Mouse (Mus musculus) heart, embryonic 12.5 days (tissue): ENCODE measurements at regions not wholly inside any gene's neighbourhood (a gene's known extent, or its start where the extent isn't known, plus 50 kb on each side); places are given as distances from the start of the nearest gene placed in this dataset.

ENCODE experiments used
- ATAC-seq: fragments of 200-750 bp; cut with Nextera tagmentation; 2 replicates; pipeline ENCODE4 v1.8.0; 2017; ENCODE audit warnings: moderate TSS enrichment, moderate library complexity; ENCODE audit not compliant: insufficient number of reproducible peaks, low FRiP score
- H3K27ac ChIP-seq: fragments of 300-500 bp; sonication (generic); 2 replicates; pipeline ENCODE4 v1.5.1; 2016; ENCODE audit warnings: mild to moderate bottlenecking, moderate library complexity; ENCODE audit not compliant: poor library complexity, severe bottlenecking
- H3K27me3 ChIP-seq: fragments of 300-500 bp; sonication (generic); replicated peaks from 2 replicates; pipeline ENCODE4 v1.6.1; 2016; ENCODE audit warnings: mild to moderate bottlenecking, moderate library complexity
- H3K36me3 ChIP-seq: fragments of 300-500 bp; sonication (generic); 2 replicates; pipeline ENCODE4 v1.6.1; 2016; ENCODE audit warnings: mild to moderate bottlenecking, moderate library complexity
- H3K4me1 ChIP-seq: fragments of 300-500 bp; sonication (generic); replicated peaks from 2 replicates; pipeline ENCODE4 v1.6.1; 2016; ENCODE audit warnings: mild to moderate bottlenecking
- H3K4me2 ChIP-seq: fragments of 300-500 bp; sonication (generic); 2 replicates; pipeline ENCODE4 v1.6.1; 2016; ENCODE audit warnings: mild to moderate bottlenecking, moderate library complexity
- H3K4me3 ChIP-seq: fragments of 300-500 bp; sonication (generic); 2 replicates; pipeline ENCODE4 v1.5.1; 2016; ENCODE audit warnings: mild to moderate bottlenecking
- H3K9ac ChIP-seq: fragments of 300-500 bp; sonication (generic); 2 replicates; pipeline ENCODE4 v1.6.1; 2016; ENCODE audit warnings: mild to moderate bottlenecking, moderate library complexity
- H3K9me3 ChIP-seq: fragments of 300-500 bp; sonication (generic); replicated peaks from 2 replicates; pipeline ENCODE4 v1.6.1; 2016; ENCODE audit warnings: mild to moderate bottlenecking, moderate library complexity
- WGBS: fragments of 180-500 bp; shearing (Covaris S2); methylation state at CpG from one replicate; pipeline ENCODE4 v1.1.7; 2016; 5-methylcytosine and 5-hydroxymethylcytosine counted together

DNA sequence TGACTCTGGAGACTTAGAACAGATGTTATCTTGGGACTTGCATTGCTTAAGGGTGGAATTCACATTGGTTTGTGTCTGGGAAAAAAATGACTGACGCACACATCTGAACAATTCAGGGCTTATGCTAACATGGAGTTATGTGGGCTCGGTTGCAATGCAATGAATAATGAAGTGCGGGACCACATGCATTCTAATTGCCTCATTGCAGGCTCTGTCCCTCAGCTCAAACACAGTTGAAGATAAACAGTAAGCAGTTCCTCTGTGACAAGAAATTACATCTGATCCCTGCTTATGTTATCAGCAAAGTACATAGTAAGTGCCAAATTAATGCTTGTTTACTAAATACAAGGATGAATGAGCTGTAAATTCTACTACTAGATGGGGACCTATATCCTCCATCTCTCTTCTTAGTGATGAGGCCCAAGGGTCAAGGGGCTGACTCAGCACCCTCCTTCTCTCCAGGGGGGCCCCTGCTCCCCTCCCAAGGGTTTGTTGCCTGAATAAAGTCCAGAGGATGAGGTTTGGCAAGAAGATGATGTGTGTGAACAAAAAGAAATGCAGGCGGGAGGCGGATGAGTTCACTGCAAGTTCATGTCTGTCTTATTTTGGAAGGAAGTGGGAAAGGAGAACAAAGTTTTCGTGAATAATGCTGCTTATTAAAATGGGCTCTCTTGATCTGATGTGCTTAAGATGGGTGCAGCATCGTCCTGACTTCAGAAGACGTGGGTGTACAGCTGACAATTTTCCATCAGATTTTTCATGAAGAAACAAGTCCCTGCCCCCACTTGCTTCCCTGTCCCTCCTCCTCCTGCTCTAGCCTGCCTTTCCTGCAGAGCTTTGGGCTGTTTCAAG is 533.1 kb downstream of the Shisa9 start:
- no peaks in the 10 kb centered on the region for H3K9me3 ChIP-seq
- H3K4me3 ChIP-seq: no peak overlapping the region
- ATAC-seq: no peak
- 76% methylated on average over 8 of the region's 8 CpGs for WGBS
- no peaks in the 10 kb centered on the region for H3K36me3 ChIP-seq
- no peaks in the 10 kb centered on the region for H3K4me1 ChIP-seq
- no peaks in the 10 kb centered on the region for H3K27me3 ChIP-seq
- no peak overlapping the region for H3K9ac ChIP-seq
- H3K4me2 ChIP-seq: no peak overlapping the region
- no peak overlapping the region for H3K27ac ChIP-seq

DNA sequence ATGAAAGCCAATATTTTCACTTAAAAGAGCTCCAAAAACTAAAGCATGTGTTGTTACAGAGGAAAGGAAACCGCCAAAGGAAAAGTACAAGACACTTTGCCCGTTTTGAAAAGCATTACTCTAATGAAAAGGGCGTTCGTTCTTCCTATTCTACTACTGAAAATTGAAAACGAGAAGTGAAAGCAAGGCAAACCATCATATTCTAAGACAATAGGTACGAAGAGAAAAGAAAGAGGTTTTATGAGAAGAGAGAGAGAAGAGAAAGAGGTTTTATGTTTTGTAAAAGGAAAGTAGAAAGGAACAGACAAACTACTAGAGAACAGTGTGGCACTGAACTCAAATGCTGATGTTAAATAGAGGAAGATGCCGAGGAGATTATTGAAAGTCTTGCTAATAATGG is 534.4 kb downstream of the Shisa9 start:
- Histone ChIP-seq H3K27me3 (no peaks in the 10 kb centered on the region), H3K36me3 (no peaks in the 10 kb centered on the region), H3K9me3 (no peaks in the 10 kb centered on the region), H3K4me1 (no peaks in the 10 kb centered on the region), H3K27ac (no peak overlapping the region), H3K4me2 (no peak overlapping the region), H3K4me3 (no peak overlapping the region), H3K9ac (no peak overlapping the region)
- WGBS: 76% methylated on average over 7 of the region's 7 CpGs
- no peak for ATAC-seq

DNA sequence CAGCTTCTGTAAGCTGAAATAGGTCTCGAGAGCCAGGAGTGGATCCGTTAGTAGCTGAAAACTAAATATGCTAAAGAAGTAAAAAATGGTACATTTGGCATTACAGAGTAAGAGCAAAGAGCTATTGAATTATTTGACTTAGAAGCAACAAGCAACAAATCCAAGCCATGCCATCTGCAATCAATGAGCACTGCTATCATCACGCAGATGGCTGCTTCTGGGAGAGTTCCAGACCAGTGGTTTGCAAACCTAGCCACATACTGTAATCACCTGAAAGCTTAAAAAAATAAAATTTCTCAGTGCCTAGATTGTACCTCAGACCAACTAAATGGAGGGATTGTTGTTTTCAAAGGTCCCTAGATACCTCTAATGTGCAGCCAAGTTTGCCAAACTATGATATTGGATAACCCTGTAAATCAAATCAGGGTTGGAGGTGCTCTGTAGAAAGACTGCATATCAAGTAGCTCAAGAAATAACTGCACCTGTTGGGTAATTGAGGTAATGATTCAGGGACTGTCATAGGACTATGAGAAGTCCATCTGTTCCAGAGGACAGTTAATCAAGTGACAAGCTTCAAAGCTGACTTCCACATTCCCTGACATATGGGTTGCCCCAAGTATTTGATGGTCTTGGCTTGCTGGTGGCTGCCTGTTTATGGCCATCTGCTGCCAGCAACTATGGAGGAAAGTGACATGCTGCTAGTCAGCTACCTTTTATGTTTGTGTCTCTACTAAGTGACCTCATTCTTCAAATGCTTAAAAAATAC is 538.0 kb downstream of the Shisa9 start:
- H3K36me3 ChIP-seq: no peaks in the 10 kb centered on the region
- H3K27me3 ChIP-seq: no peaks in the 10 kb centered on the region
- no peaks in the 10 kb centered on the region for H3K9me3 ChIP-seq
- no peaks in the 10 kb centered on the region for H3K4me1 ChIP-seq
- no peak overlapping the region for H3K4me3 ChIP-seq
- ATAC-seq: no peak
- no peak overlapping the region for H3K4me2 ChIP-seq
- no peak overlapping the region for H3K27ac ChIP-seq
- 77% methylated on average over 3 of the region's 3 CpGs for WGBS
- H3K9ac ChIP-seq: no peak overlapping the region

DNA sequence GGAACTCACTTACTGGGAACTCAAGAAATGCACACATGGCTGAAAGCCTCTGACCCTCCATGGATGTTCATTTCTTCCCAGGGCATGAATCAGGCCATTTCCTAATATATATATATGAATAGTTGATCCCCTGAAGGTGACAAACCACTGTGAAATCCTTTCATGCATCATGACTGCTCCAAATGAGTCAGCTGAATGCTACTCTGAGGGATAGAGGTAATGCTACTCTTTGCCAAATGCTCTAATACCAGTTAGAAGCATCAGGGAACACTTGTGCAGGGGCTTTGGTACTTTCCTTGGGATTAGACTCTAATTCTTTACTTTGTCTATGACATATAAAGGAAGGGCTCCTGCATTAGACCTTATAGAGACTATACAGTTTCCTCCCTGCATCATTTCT is 561.0 kb upstream of the Ercc4 start:
- Histone ChIP-seq H3K4me2 (no peak overlapping the region), H3K9me3 (no peaks in the 10 kb centered on the region), H3K4me3 (no peak overlapping the region), H3K9ac (no peak overlapping the region), H3K4me1 (no peaks in the 10 kb centered on the region), H3K27ac (no peak overlapping the region), H3K27me3 (no peaks in the 10 kb centered on the region), H3K36me3 (no peaks in the 10 kb centered on the region)
- ATAC-seq: no peak

DNA sequence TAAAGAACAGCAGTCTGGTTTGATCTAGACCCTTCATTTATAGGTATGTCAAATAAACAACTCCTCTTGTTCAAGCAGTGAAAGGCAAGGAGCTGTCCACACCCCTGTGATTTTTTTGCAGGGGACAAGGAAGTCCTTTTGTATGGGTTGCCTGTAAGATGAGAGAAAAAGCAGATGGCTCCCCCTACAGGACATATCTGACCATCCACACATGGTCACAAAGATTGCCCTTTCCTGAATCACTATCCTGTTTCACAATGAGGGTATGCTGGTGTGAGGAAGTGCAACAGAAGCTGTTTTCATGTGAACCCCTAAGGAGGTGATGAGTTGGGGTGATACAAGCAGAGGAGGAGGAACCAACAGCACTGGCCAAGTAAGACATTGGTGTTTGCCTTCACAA is 520.6 kb upstream of the Ercc4 start:
- no peak for ATAC-seq
- no peak overlapping the region for H3K27ac ChIP-seq
- no peaks in the 10 kb centered on the region for H3K4me1 ChIP-seq
- H3K36me3 ChIP-seq: no peaks in the 10 kb centered on the region
- no peak overlapping the region for H3K4me3 ChIP-seq
- H3K9ac ChIP-seq: no peak overlapping the region
- H3K4me2 ChIP-seq: no peak overlapping the region
- H3K27me3 ChIP-seq: no peaks in the 10 kb centered on the region
- no peaks in the 10 kb centered on the region for H3K9me3 ChIP-seq

DNA sequence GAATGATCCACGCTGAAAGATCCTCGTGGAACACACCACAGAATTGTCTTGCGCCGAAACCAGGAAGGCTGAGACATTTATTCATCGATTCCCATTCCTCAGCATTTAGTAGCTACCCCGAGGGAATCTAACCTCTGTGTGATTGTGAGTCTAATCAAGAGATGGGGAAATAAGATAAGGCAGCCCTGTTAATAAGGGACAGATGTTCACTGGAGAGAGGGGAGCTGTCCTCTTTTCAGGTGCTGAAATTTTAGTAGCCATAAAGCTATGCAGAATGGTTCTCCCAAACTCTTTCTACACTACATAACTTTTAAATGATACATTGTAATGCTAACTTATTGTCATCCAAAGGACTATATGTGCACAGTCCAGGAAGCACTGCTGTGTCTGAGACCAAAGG is 501.2 kb upstream of the Ercc4 start:
- no peak for ATAC-seq
- Histone ChIP-seq H3K4me3 (no peak overlapping the region), H3K9ac (no peak overlapping the region), H3K4me1 (no peaks in the 10 kb centered on the region), H3K36me3 (no peaks in the 10 kb centered on the region), H3K27ac (no peak overlapping the region), H3K27me3 (no peaks in the 10 kb centered on the region), H3K9me3 (no peaks in the 10 kb centered on the region), H3K4me2 (no peak overlapping the region)
- 60% methylated on average over 6 of the region's 6 CpGs for WGBS

DNA sequence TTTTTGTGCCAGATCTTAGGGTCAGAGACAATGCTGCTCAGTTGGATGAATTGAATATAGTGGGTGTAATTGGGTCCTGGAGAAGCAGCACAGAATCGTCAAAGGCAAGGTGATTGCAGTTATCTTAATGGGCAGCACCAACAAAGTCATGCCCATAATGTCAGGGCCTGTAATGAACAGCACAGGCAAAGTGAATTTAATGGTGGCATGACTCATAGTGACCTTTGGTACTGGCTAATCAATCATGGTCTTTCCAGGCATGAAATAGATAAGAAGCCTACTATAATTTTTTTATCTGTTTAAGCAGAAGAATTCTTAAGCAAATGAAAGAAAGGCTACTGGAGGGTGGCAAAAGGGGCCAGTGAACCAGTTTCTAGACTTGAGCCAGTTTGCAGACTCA is 498.4 kb upstream of the Ercc4 start:
- Histone ChIP-seq H3K27ac (no peak overlapping the region), H3K9ac (no peak overlapping the region), H3K4me2 (no peak overlapping the region), H3K4me1 (no peaks in the 10 kb centered on the region), H3K36me3 (no peaks in the 10 kb centered on the region), H3K9me3 (no peaks in the 10 kb centered on the region), H3K27me3 (no peaks in the 10 kb centered on the region), H3K4me3 (no peak overlapping the region)
- 59% methylated on average over 1 of the region's 1 CpGs for WGBS
- no peak for ATAC-seq

DNA sequence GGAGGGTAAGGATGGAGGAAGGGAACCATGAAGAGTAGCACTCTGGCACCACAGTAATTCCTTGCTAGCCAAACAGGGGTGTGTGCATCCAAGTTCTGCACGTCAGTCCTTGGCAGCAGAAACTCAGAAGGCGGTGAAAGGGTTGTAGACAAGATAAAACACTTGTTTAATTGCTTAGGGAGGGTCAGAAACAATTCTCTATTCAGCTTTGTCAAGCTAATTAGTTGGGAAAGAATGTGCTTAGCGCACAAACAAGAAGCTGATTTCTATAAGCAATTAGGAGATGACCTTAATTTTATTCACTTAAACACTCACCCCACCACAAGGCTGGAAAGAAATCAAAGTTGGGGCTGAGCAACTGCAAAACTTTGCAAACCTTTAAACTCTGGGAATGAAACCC is 491.7 kb upstream of the Ercc4 start:
- Histone ChIP-seq H3K36me3 (no peaks in the 10 kb centered on the region), H3K27me3 (no peaks in the 10 kb centered on the region), H3K4me1 (no peaks in the 10 kb centered on the region), H3K4me3 (no peak overlapping the region), H3K9me3 (no peaks in the 10 kb centered on the region), H3K9ac (no peak overlapping the region), H3K4me2 (no peak overlapping the region), H3K27ac (no peak overlapping the region)
- no peak for ATAC-seq
- WGBS: 53% methylated on average over 3 of the region's 3 CpGs

DNA sequence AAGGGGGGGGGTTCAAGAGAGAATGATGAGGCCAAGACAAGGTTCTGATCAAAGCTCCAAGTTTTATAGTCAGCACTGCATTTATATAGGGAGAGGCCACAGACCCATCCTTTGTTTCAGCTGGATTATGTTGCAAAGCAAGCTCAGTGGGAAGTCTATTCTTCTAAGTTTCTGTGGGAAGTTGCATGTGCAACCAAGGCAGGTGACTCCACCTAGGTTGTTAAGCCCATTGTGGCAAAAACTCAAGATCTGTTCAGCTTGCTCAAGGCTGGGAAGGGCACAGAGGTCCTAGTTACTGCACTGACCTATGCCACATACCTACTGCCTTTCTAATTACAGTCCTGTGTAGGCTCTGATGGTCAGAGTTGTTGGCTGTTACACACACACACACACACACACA is 477.0 kb upstream of the Ercc4 start:
- no peaks in the 10 kb centered on the region for H3K36me3 ChIP-seq
- H3K9ac ChIP-seq: no peak overlapping the region
- H3K27me3 ChIP-seq: no peaks in the 10 kb centered on the region
- no peak overlapping the region for H3K4me2 ChIP-seq
- no peak for ATAC-seq
- no peak overlapping the region for H3K4me3 ChIP-seq
- no peaks in the 10 kb centered on the region for H3K9me3 ChIP-seq
- H3K4me1 ChIP-seq: no peaks in the 10 kb centered on the region
- H3K27ac ChIP-seq: no peak overlapping the region

DNA sequence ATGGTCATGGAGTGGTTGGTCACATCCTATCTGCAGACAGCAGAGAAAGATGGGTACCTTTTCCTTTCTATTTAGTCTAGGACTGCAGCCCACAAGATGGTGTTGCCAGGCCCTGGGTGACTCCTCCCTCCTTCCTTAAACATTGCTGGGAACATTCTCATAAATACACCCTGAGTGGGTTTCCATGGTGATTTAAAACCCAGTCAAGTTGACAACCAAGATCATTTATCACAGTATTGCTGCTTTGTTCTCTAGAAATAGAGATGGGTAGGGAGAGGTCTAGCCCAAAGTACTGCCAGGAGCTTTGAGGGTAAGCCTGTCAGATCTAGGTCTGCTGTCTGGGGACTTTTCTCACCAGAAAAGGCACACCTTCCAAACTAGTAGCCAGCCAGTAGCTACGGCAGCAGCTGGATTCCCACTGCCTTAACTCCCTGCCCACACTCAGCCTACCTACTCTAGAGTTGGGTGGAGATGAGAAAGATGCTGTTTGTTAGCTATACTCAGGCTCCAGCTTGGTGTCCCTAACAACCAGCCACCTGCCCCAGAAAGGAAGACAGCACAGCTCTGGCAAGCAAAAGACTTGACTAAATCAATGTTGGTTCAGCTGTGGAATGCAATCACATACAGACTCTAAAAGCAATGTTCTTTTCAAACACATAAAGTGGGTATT is 470.4 kb upstream of the Ercc4 start:
- H3K4me2 ChIP-seq: no peak overlapping the region
- ATAC-seq: no peak
- no peaks in the 10 kb centered on the region for H3K4me1 ChIP-seq
- H3K36me3 ChIP-seq: no peaks in the 10 kb centered on the region
- H3K9me3 ChIP-seq: no peaks in the 10 kb centered on the region
- no peak overlapping the region for H3K4me3 ChIP-seq
- H3K27ac ChIP-seq: no peak overlapping the region
- no peaks in the 10 kb centered on the region for H3K27me3 ChIP-seq
- no peak overlapping the region for H3K9ac ChIP-seq
- WGBS: 69% methylated on average over 1 of the region's 1 CpGs

DNA sequence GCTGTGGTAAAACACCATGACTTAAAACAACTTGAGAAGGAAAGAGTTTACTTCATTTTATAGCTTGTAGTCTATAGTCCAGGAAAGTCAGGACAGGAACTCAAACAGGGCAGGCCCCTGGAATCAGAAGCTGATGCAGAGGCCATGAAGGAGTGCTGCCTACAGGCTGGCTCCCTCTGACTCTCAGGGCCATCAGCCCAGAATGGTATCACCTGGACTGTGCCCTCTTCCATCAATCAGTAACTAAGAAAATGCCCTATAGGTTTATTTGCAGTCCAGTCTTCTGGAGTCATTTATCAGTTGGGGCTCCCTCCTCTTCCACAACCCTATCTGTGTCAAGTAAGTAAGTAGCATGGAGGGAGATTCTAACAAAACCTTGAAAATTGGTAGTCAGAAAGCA is 466.4 kb upstream of the Ercc4 start:
- H3K4me2 ChIP-seq: no peak overlapping the region
- H3K4me3 ChIP-seq: no peak overlapping the region
- ATAC-seq: no peak
- no peaks in the 10 kb centered on the region for H3K36me3 ChIP-seq
- no peak overlapping the region for H3K9ac ChIP-seq
- no peaks in the 10 kb centered on the region for H3K9me3 ChIP-seq
- no peaks in the 10 kb centered on the region for H3K27me3 ChIP-seq
- no peak overlapping the region for H3K27ac ChIP-seq
- H3K4me1 ChIP-seq: no peaks in the 10 kb centered on the region
